Mouse (Mus musculus): ENCODE data around the gene Trabd2b. TPM values are rescaled to one million over a fixed set of nuclear protein-coding genes. Genes with fewer than 3 reads are reported as not detected.

Gene Trabd2b
- polyA plus RNA-seq, 1 experiment = 4.8 TPM

- no peaks in the 10 kb centered on the region for H3K4me1 ChIP-seq (ENCODE audit: control insufficient read depth, insufficient read depth, low read length)
- no peaks in the 10 kb centered on the region for H3K27me3 ChIP-seq (ENCODE audit: control insufficient read depth, insufficient read depth, low read length)
- 69% methylated on average over 3 of the region's 3 CpGs for WGBS
- no peak for TF ChIP-seq CTCF (IDR thresholded peaks at IDR 0.05; ENCODE audit: borderline replicate concordance, insufficient read depth, low read depth, low read length)
- no peak for TF ChIP-seq POLR2A (IDR thresholded peaks at IDR 0.05; ENCODE audit: borderline replicate concordance, insufficient read depth, low read length)
- H3K27ac ChIP-seq (ENCODE audit: insufficient read depth, low read length) = no peak overlapping the region
- no peak for DNase-seq
- H3K4me3 ChIP-seq (replicated peaks; ENCODE audit: insufficient read depth, low read depth, low read length) = no peak overlapping the region
Observed at GRCm38 (mm10) chr4:114453101-114453500, 46.6 kb downstream of the Trabd2b start.

GRCm38 (mm10) chr4:114454016-114454415 is 47.5 kb downstream of the Trabd2b start:
- DNase-seq = no peak
- no peaks in the 10 kb centered on the region for H3K27me3 ChIP-seq (ENCODE audit: control insufficient read depth, insufficient read depth, low read length)
- no peak overlapping the region for H3K4me3 ChIP-seq (replicated peaks; ENCODE audit: insufficient read depth, low read depth, low read length)
- H3K4me1 ChIP-seq (ENCODE audit: control insufficient read depth, insufficient read depth, low read length) = peaks cover under 1% of the 10 kb centered on the region; the same call in 1 of the 2 replicates
- WGBS = 76% methylated on average over 4 of the region's 4 CpGs
- H3K27ac ChIP-seq (ENCODE audit: insufficient read depth, low read length) = no peak overlapping the region
- TF ChIP-seq CTCF (IDR thresholded peaks at IDR 0.05; ENCODE audit: borderline replicate concordance, insufficient read depth, low read depth, low read length) (no peak), POLR2A (IDR thresholded peaks at IDR 0.05; ENCODE audit: borderline replicate concordance, insufficient read depth, low read length) (no peak)

- Histone ChIP-seq H3K27me3 (ENCODE audit: control insufficient read depth, insufficient read depth, low read length) (no peaks in the 10 kb centered on the region), H3K4me3 (replicated peaks; ENCODE audit: insufficient read depth, low read depth, low read length) (no peak overlapping the region), H3K27ac (ENCODE audit: insufficient read depth, low read length) (no peak overlapping the region), H3K4me1 (ENCODE audit: control insufficient read depth, insufficient read depth, low read length) (peaks cover 7% of the 10 kb centered on the region)
- DNase-seq = no peak
- WGBS = 80% methylated on average over 3 of the region's 3 CpGs
- TF ChIP-seq POLR2A (IDR thresholded peaks at IDR 0.05; ENCODE audit: borderline replicate concordance, insufficient read depth, low read length) (no peak), CTCF (IDR thresholded peaks at IDR 0.05; ENCODE audit: borderline replicate concordance, insufficient read depth, low read depth, low read length) (no peak)
Observed at GRCm38 (mm10) chr4:114454495-114455186, 48.1 kb downstream of the Trabd2b start.

- WGBS = 98% methylated on average over 2 of the region's 2 CpGs
- Histone ChIP-seq H3K27ac (ENCODE audit: insufficient read depth, low read length) (no peak overlapping the region), H3K27me3 (ENCODE audit: control insufficient read depth, insufficient read depth, low read length) (no peaks in the 10 kb centered on the region; the same call in 1 of the 2 replicates), H3K4me1 (ENCODE audit: control insufficient read depth, insufficient read depth, low read length) (peaks cover 10% of the 10 kb centered on the region), H3K4me3 (replicated peaks; ENCODE audit: insufficient read depth, low read depth, low read length) (no peak overlapping the region)
- TF ChIP-seq CTCF (IDR thresholded peaks at IDR 0.05; ENCODE audit: borderline replicate concordance, insufficient read depth, low read depth, low read length) (no peak), POLR2A (IDR thresholded peaks at IDR 0.05; ENCODE audit: borderline replicate concordance, insufficient read depth, low read length) (no peak)
- DNase-seq = no peak
Observed at GRCm38 (mm10) chr4:114457111-114457510, 50.6 kb downstream of the Trabd2b start.

GRCm38 (mm10) chr4:114459591-114459990 is 53.1 kb downstream of the Trabd2b start:
- 12% methylated on average over 5 of the region's 5 CpGs for WGBS

GRCm38 (mm10) chr4:114460401-114460800 is 53.9 kb downstream of the Trabd2b start:
- Histone ChIP-seq H3K27ac (ENCODE audit: insufficient read depth, low read length) (no peak overlapping the region), H3K4me1 (ENCODE audit: control insufficient read depth, insufficient read depth, low read length) (peaks cover 10% of the 10 kb centered on the region), H3K4me3 (replicated peaks; ENCODE audit: insufficient read depth, low read depth, low read length) (no peak overlapping the region), H3K27me3 (ENCODE audit: control insufficient read depth, insufficient read depth, low read length) (no peaks in the 10 kb centered on the region; the same call in 1 of the 2 replicates)
- DNase-seq = no peak
- TF ChIP-seq CTCF (IDR thresholded peaks at IDR 0.05; ENCODE audit: borderline replicate concordance, insufficient read depth, low read depth, low read length) = no peak
- no peak for TF ChIP-seq POLR2A (IDR thresholded peaks at IDR 0.05; ENCODE audit: borderline replicate concordance, insufficient read depth, low read length)
- 88% methylated on average over 5 of the region's 5 CpGs for WGBS

More at GRCm38 (mm10) chr4:114459591-114459990, 53.1 kb downstream of the Trabd2b start:
- H3K4me3 ChIP-seq (replicated peaks; ENCODE audit: insufficient read depth, low read depth, low read length) = no peak overlapping the region
- peak; percentile 29 to 54 for DNase-seq
- no peaks in the 10 kb centered on the region; the same call in 1 of the 2 replicates for H3K27me3 ChIP-seq (ENCODE audit: control insufficient read depth, insufficient read depth, low read length)
- H3K4me1 ChIP-seq (ENCODE audit: control insufficient read depth, insufficient read depth, low read length) = peaks cover 10% of the 10 kb centered on the region
- no peak overlapping the region for H3K27ac ChIP-seq (ENCODE audit: insufficient read depth, low read length)
- TF ChIP-seq CTCF (IDR thresholded peaks at IDR 0.05; ENCODE audit: borderline replicate concordance, insufficient read depth, low read depth, low read length) = no peak
- TF ChIP-seq POLR2A (IDR thresholded peaks at IDR 0.05; ENCODE audit: borderline replicate concordance, insufficient read depth, low read length) = no peak

- Histone ChIP-seq H3K4me3 (replicated peaks; ENCODE audit: insufficient read depth, low read depth, low read length) (no peak overlapping the region), H3K4me1 (ENCODE audit: control insufficient read depth, insufficient read depth, low read length) (peaks cover 10% of the 10 kb centered on the region), H3K27me3 (ENCODE audit: control insufficient read depth, insufficient read depth, low read length) (no peaks in the 10 kb centered on the region; the same call in 1 of the 2 replicates), H3K27ac (ENCODE audit: insufficient read depth, low read length) (no peak overlapping the region)
- DNase-seq = no peak
- WGBS = 93% methylated on average over 5 of the region's 5 CpGs
- TF ChIP-seq POLR2A (IDR thresholded peaks at IDR 0.05; ENCODE audit: borderline replicate concordance, insufficient read depth, low read length) = no peak
- TF ChIP-seq CTCF (IDR thresholded peaks at IDR 0.05; ENCODE audit: borderline replicate concordance, insufficient read depth, low read depth, low read length) = no peak
Observed at GRCm38 (mm10) chr4:114461093-114461492, 54.6 kb downstream of the Trabd2b start.

GRCm38 (mm10) chr4:114465641-114466040 is 59.1 kb downstream of the Trabd2b start:
- no peak for TF ChIP-seq CTCF (IDR thresholded peaks at IDR 0.05; ENCODE audit: borderline replicate concordance, insufficient read depth, low read depth, low read length)
- no peak for TF ChIP-seq POLR2A (IDR thresholded peaks at IDR 0.05; ENCODE audit: borderline replicate concordance, insufficient read depth, low read length)
- no peaks in the 10 kb centered on the region; the same call in 1 of the 2 replicates for H3K27me3 ChIP-seq (ENCODE audit: control insufficient read depth, insufficient read depth, low read length)
- no peak overlapping the region for H3K27ac ChIP-seq (ENCODE audit: insufficient read depth, low read length)
- H3K4me1 ChIP-seq (ENCODE audit: control insufficient read depth, insufficient read depth, low read length) = no peaks in the 10 kb centered on the region
- H3K4me3 ChIP-seq (replicated peaks; ENCODE audit: insufficient read depth, low read depth, low read length) = no peak overlapping the region
- 19% methylated on average over 2 of the region's 2 CpGs for WGBS
- DNase-seq = no peak
